Mouse (Mus musculus) adrenal gland, adult 2 months (tissue): ENCODE data around the gene Gpr152. TPM values are rescaled to one million over a fixed set of nuclear protein-coding genes. Genes with fewer than 3 reads are reported as not detected.

Experiments used
- DNase-seq: peaks from one replicate; pipeline ENCODE4 v3.0.0; 2021
- polyA plus RNA-seq: library from polyadenylated mRNA; depleted of rRNA; stranded (reverse); fragments of >200 nt; gene quantifications from 2 replicates; pipeline ENCODE4 v1.2.3, GENCODE M21; 2012
- total RNA-seq, 2 experiments: library from RNA; stranded (reverse); gene quantifications; 2 replicates each; pipeline ENCODE4 v1.2.3; 2021

Gpr152 gene
- total and polyA plus RNA-seq, 3 experiments, result 0.09 to 0.17 (median 0.10) TPM

DNA sequence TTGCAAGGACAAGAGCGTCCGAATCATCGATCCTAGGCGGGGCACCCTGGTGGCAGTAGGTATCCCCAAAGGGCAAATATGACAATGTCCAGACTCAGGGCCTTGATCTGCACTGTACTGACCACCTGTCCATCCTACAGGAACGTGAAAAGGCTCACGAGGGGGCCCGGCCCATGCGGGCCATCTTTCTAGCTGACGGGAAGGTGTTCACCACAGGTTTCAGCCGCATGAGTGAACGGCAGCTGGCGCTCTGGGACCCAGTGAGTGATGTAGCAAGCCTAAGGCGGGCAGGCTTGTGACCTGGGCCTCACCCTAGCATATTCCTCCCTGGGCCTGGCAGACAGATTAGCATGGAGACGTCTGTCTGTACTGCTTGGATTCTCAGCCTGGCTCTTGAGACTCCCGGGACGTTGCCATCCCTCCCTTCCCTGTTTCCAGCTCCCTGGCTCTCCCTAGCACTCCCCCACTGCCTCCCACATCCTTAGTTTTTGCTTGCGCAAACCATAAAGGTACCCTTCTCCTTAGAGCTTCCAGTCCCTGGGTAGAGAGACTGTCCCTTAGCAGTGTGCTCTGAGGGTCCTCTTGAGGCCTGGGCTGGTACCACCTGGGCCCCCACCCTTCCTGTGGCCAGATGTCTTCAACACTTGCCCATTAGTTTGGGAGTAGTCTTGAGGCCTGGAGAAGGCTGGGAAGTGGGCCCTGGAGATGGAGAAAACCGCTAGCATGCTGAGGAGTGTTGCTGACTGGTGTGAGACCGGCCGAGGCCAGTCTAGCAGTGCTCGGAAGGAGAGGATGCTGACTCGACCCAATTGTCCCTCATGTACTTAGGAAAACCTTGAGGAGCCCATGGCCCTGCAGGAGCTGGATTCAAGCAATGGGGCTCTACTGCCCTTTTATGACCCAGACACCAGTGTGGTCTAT, 11.2 kb downstream of the Gpr152 start:
- no peak for DNase-seq

DNA sequence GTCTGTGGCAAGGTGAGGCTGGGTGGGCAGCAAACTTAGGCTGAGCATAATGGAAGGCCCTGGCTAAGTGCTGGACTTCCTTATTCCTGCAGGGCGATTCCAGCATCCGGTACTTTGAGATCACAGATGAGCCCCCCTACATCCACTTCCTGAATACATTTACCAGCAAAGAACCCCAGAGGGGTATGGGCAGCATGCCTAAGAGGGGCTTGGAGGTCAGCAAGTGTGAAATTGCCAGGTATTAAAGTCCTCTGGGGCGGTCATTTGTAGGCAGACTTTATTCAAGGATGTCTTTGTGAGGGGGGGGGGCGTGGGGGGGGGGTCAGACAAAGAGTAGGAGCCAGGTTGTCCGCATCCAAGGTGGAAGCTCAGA, 11.9 kb downstream of the Gpr152 start:
- DNase-seq, result no peak

DNA sequence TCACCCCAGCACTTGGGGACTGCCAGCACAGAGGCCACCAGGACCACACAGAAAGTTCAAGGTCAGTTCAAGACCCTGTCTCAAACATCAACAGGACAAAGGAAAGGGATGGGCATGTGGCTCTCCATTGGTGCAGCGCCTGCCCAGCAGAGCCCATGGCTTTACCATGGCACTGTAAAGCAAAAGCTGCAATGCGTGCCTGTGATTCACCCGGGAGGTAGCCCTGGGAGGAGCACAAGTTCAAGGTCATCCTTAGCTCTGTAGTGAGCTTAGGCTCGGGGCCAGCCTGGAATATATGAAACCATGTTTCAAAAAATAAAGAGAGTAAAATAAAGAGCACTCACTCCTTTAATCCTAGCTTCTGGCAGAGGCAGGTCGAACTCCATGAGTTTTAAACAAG, 12.3 kb downstream of the Gpr152 start:
- peak; percentile 64 for DNase-seq

DNA sequence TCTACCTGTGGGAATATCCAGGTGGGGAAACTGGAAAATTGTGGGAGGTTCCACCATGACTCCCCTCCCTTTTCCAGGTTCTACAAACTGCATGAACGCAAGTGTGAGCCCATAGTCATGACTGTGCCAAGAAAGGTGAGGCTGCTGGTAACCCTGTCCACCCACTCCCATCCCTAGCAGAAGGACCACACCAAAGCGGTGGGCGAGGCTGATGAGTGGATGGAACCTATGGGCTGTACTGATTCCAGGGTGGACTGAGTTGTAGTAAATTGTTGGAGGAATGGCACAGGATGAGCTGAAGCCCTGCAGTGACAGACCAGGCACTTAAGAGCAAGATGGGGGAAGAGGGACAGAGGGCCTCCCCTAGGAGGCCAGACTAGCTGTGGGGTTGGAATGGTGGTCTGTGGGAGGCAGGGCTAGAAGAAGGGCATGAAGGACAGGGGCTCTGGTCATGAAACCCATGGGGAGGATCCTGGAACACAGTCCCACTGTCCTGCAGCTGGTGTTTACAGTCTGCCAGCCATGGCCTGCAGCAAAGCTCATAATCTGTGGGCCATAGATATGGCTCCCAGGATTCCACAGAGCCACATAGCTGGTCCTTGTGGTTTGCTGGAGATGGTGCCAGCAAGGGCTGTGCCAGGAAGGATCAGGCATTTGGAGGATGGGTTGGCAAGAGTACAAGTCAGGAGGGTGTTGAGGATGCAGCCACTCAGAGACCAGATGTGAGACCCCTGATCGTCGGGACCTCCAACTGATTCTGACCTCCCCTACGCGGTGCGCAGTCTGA, 13.1 kb downstream of the Gpr152 start:
- no peak for DNase-seq

DNA sequence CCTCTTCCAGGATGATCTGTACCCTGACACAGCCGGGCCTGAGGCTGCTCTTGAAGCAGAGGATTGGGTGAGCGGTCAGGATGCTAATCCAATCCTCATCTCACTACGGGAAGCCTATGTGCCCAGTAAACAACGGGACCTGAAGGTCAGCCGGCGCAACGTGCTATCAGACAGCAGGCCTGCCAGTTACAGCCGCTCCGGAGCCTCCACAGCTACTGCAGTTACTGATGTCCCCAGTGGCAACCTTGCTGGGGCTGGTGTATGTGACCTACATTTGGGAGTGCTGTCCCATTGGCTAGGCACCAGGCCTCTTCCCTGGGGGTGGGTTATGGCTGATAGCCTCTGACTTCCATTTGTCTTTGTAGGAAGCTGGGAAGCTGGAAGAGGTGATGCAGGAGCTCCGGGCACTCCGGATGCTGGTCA, 13.7 kb downstream of the Gpr152 start, which contains the start of gene Ptprcap:
Ptprcap (plus strand) TSS at position 373 of the 423 bp plus-strand sequence.
- no peak for DNase-seq

DNA sequence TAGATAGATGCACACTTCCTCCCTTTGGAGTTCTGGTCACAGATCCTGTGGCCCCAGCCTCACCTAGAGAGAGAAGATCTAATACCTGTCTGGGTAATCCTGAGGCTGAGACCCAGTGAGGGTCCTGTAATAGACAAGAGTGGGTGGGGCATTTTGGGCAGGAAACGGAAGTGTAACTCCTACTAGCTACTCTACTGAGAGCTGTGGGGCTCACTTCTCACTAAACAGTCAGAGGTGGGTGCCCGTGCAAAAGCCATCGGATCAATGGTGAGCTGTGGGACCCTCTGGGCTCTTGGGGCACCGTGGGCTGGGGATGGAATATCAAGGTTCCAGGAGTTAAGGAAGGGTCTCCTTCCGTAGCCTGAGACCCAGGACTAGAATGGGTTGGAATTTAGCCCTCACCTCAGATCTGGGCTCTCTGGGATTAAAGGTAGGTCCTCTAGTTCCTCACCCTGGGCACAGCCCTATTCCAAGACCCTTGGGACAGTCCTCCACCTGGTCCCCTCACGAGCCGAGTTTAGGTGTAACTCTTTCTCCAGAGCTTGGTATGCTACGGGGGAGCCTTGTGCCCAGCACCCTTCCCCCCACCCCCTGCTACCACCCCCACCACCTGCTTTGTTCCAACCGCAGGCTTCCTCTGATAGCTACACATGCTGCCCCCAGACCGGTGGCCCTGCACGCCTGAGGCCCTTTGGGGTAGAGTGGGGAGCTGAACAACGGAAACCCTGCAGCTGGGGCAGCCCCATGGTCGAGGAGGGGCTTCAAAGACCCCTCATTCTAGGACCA, 15.0 kb downstream of the Gpr152 start:
- DNase-seq, result no peak

DNA sequence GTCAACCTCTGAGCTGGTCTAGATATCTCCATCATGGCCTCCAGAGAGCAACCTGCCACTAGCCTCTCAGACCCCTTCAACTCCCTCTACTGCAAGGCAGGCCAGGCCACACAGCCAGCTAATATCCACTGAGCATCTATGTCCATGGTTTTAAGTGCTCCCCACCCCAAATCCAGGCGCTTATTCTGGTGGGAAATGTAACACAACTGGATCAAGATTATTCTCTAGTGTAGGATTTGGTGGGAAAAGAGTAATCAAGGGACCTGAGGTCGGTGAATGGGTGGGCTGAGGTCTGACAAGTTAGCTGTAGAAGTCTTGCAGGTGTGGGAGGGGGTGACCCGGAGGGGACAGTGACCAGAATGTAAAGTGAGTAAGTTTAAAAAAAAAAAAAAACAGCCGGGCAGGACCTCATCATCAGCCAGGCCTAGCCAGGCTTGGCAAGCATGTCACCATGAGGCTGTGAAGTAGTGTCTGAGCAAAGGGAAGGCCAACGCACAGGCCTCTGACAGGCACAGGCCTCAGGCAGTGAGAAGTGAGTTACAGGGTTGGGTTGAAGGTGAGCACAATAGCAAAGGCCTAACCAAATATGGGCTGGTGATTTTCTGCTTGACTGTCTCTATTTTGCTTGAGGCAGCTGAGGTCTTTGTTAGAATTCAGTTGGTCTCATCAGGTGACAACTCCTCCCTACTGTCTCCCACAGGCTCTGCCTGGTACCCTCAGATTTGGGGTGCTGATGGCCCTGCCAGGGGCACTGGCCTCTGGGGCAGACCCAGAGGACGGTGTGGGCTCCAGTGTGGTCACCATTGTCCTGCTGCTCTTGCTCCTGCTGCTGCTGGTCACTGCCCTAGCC, 15.9 kb downstream of the Gpr152 start:
- no peak for DNase-seq

DNA sequence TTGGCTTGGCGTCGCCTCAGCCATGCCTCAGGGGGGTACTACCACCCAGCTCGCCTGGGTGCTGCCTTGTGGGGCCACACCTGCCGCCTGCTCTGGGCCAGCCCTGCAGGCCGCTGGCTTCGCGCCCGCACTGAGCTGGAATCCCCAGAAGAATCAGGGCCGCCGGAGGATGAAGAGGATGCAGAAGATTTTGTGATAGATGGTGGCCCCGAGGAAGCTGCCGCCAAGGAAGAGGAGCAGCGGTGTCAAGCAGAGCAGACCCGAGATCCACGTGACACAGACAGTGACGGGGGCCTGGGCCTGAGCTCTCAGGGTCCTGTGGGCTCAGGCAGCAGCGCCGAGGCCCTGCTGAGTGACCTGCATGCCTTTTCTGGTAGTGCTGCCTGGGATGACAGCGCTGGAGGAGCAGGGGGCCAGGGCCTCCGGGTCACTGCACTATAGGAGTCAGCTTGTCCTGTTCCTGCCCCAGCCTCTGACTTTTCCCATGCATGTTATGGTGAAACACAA, 16.5 kb downstream of the Gpr152 start:
- DNase-seq, result no peak

DNA sequence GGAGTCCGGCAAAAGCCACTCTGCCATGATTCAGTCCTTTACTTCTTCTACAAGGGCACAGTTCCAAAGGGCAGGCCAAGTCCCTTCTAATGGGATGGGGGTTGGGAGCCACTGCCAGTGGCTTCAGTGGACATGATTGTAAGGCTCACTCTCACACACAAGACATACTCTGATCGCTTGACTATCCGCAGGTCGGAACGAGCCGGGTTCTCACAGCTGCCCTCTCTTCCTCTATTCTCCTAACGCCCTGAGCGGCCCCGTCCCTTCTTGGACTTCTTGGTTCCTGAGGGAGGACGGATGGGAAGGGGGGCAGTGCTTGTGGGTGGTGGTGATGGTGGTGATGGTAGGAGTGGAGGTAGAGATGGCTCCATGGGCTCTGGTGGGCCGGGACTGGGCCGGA, 17.2 kb downstream of the Gpr152 start:
- DNase-seq, result no peak

DNA sequence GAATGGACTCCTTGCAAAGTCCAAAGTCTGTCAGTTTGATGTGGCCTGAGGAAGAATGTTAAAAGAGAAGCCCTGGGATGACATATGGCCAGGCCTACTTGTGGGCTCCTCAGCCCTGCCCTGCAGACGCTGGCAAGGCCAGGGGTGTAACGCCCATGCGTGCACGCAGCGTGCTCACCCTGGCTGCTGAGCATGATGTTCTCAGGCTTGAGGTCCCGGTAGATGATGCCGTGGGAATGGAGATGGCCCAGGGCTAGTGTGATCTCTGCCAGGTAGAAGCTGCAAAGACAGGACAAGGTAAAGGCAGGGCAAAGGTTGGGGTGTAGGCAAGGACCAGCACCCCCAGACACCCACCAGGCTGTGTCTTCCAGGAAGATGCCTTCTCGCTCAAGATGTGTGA, 19.5 kb downstream of the Gpr152 start:
- DNase-seq, result no peak

DNA sequence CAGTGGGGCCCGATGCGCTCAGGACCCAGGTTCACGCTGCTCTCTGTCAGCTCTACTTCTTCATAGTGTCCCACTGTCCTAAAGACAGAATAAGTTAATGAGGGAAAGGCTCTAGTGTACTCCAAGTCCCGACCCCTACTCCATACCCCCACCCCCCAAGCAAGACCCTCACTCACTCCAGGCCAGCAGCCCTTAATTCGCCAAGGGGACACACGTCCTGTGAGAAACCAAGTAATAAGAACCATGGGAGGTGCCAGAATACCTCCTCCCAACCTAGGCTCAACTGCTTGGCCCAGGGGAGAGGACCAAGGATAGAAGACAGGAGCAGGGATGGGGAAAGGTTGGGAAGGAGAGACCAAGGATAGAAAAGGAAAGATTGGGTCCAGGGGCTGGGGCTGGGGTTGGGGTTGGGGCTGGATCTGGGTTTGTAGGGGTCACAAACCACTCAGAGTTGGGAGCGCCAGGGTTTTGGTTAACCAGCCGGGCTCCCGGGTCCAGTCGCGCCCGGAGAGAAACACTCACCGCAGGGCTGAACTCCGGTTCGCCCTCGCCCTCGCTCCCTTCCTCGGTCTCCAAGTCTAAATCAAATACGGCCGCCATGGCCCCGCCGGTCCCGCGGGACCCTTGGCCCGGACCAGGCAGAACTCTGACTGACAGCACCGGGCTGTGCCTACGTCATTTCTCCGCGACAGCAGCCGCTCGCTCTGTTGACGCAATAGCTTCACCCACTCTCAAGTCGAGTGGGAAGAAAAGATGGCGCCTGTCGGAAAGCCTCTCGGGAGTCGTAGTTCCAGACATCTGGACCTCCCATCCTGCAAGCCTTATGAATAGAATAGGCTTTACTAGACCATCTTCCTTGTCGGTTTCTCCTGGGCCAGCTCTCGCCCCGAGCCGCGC, 23.3 kb downstream of the Gpr152 start, which contains the start of gene Rps6kb2:
Rps6kb2 (minus strand) TSS at position 709 of the 897 bp plus-strand sequence.
- DNase-seq, result peak; percentile 96

DNA sequence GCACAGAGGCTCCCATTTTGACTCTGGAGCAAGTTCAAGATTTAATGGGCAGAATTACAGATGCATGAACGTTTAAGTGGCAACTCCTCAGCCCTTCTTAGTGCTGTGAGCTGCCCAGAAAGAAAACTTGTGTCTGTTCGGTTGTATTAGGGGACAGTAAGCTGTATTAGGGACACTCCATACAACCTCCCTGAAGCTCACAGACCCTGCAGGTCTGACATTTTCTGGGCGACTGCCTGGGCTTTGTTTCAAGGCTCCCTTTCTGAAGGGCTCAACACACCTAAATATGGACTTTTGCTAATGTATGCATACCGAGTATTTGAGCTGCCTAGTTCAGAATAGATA, 23.9 kb downstream of the Gpr152 start:
- DNase-seq, result no peak

DNA sequence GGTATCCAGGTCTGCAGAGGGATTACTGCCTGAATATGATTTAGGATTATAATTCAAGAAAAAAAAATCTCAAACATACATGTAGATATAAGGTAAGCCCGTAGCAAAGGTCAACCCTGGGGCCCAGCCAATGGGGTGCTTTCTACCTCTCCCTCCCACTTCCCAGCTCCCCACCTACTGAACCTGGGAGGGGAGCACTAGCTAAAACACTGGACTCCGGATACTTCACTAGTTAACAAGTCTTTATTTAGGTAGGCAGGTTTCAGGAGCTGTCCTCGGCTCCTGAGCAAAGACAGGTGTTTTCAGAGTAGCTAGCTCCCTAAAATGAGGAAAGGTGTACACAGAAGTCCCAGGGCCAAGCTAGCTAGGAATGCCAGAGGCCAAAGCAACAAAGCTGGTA, 24.5 kb downstream of the Gpr152 start:
- DNase-seq, result no peak

DNA sequence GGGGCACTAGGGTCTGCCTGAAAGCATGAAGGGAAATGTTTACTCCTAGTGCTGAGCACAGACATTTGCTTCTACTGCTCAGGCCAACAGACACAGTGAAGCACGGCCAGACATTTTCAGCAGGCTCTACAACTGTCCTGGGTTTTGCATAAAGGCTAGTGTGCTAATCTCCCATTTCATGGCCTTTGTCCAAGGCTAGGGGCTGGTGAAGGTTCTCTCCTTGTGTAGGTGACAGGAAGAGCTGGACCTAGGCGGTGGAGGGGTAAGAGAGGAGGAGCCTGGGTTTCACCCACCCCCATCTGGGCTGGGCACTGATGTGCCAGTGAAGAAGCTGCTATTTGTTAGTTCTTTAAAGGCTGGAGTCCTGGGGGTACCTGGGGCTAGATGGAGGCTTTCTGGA, 25.1 kb downstream of the Gpr152 start:
- peak; percentile 71 for DNase-seq

DNA sequence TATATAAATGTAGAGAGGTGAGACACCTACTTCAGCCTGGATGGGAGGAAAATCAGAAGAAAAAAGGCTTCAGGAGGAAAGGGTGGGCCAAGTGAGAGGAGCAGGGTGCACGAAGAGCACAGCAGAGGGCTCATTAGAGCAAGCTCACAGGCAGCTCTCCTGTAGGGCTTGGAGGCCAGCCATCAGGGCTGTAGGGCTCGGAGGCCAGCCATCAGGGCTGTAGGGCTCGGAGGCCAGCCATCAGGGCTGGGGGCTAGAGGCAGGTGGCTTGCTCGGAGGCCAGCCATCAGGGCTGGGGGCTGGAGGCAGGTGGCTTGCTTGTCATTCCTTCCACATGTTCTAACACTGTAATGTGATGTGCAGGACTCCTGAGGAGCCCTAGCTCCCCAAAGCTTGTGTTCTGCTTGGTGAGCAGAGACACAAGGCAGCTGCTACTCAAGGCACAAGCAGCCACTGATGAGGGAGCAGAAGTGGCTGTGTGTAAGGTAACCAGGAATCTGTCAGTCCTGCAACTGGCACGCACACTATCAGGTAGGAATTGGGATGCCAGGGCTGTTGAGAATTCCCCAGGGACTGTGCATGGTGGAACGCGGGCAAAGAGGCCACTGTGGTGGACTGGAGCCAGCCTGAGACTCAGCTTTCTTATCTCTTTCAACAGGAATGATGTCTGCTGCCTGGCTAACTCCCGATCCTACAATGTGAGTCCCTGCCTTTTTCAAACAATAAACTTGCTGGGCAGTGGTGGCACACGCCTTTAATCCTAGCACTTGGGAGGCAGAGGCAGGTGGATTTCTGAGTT, 27.3 kb downstream of the Gpr152 start:
- peak; percentile 48 for DNase-seq

DNA sequence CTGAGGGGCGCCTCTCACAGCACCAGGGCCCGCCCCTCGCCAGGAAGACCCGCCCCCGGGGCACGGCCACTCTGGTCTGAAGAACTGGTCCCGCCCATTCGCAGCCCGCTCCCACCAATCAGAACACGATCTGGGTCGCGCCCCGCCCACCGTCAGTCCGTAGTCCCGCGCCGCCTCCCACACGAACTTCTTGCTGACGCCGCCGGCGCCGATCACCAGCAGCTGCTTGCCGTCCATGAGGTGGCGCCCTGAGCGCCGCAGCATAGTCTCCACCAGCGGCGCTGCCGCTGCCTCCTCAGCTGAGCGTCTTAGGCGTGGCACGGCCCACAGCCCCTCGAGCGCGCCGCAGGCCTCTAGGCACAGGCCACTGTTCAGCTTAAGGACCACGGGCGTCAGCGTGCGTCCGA, 29.8 kb downstream of the Gpr152 start:
- peak; percentile 99 for DNase-seq

DNA sequence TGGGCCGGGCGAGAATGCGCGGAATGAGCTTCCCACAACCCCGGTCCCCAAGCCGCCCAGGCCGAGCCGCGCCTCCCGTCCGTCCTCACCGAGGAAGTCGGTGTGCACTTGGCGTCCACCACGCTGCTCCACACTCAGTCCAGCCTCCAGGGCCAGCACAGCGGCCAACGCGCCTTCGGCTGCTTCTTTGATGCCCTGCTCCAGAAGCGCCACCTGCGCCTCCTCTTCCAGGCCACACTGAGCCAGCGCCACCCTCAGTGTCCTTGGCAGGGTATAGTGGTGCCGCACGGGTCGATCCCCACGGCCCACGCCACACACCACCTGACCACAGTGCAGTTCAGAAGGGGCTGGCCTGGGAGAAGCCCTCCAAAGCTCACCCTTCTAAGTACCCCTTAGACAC, 30.2 kb downstream of the Gpr152 start:
- DNase-seq, result no peak

DNA sequence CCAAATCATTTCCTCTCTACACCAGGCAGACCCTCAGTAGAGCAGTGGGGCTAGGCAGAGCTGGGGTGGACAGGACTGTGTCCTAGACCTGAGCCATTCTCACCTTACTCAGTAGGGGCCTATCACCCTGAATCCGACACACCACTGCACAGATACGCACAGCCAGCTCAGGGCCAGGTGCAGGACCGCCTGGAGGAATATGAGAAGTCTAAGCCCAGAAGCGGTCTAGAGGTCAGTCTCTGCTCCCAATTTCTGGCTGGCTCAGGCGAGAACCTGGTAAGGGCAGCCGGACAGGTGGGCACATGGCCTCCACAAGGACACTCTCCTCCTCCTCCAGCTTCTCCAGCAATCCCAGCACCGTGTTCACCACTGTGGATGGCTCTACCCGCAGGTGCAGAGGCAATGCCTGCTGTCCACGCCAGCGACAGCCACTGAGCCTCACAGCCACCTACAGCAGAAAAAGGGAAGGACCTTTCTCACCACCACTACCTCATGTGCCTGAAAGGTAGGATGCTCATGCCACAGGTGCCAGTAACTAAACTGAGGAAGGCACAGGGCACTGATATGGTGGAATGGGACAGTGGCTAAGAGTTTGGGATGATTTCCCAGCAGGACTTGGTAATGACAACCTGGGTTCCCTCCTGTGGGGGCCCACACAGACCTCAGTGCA, 31.3 kb downstream of the Gpr152 start:
- no peak for DNase-seq
